Mouse (Mus musculus) liver, embryonic 14.5 days (tissue): ENCODE measurements around the gene Kif5c. TPM values are rescaled to one million over a fixed set of nuclear protein-coding genes. Genes with fewer than 3 reads are reported as not detected.
A peak's percentile ranks its signal among the peaks of the same experiment; 100 is the strongest.

Experiments used
- ATAC-seq: fragments of 200-750 bp; cut with Nextera tagmentation; 2 replicates; pipeline ENCODE4 v1.8.0; 2017; ENCODE audit warnings: moderate number of reproducible peaks, mild to moderate bottlenecking, moderate library complexity; ENCODE audit not compliant: insufficient read depth
- DNase-seq, 3 experiments: peaks; one replicate each; pipeline ENCODE4 v3.0.0-alpha.2; 2012 to 2013; ENCODE audit warnings: low read depth in 3 of 3, low spot score in 3 of 3
- H3K27ac ChIP-seq: fragments of 300-500 bp; sonication (generic); 2 replicates; pipeline ENCODE4 v1.5.1; 2014; ENCODE audit warnings: moderate library complexity, mild to moderate bottlenecking, control low read depth, inconsistent platforms
- H3K27me3 ChIP-seq: fragments of 300-500 bp; sonication (generic); 2 replicates; pipeline ENCODE4 v1.6.1; 2014; ENCODE audit warnings: mild to moderate bottlenecking, low read length, moderate library complexity; ENCODE audit not compliant: control insufficient read depth, insufficient read depth
- H3K36me3 ChIP-seq: fragments of 300-500 bp; sonication (generic); replicated peaks from 2 replicates; pipeline ENCODE4 v1.6.1; 2014; ENCODE audit warnings: low read depth; ENCODE audit not compliant: control insufficient read depth, insufficient read depth
- H3K4me1 ChIP-seq, 2 experiments: fragments of 200-500 bp in 1 of 2; fragments of 300-500 bp in 1 of 2; sonication (generic) in 1 of 2; replicated peaks; 2 replicates each; pipeline ENCODE4 v1.6.1; 2012 to 2014; ENCODE audit warnings: antibody characterized with exemption in 1 of 2, inconsistent platforms in 1 of 2, low read length in 1 of 2; ENCODE audit not compliant: control insufficient read depth in 2 of 2, insufficient read depth in 2 of 2
- H3K4me2 ChIP-seq: fragments of 300-500 bp; sonication (generic); 2 replicates; pipeline ENCODE4 v1.6.1; 2014; ENCODE audit warnings: low read depth, mild to moderate bottlenecking, control low read depth, moderate library complexity
- H3K4me3 ChIP-seq, 2 experiments: fragments of 200-500 bp in 1 of 2; fragments of 300-500 bp in 1 of 2; sonication (generic) in 1 of 2; 2 replicates each; pipeline ENCODE4 v1.5.1; 2012 to 2014; ENCODE audit warnings: low read depth in 2 of 2, low read length in 2 of 2, mild to moderate bottlenecking in 2 of 2, control low read depth in 1 of 2, inconsistent platforms in 1 of 2, moderate library complexity in 1 of 2; ENCODE audit not compliant: insufficient read depth in 1 of 2
- H3K9ac ChIP-seq: fragments of 300-500 bp; sonication (generic); replicated peaks from 2 replicates; pipeline ENCODE4 v1.6.1; 2014; ENCODE audit warnings: mild to moderate bottlenecking, control low read depth, moderate library complexity
- H3K9me3 ChIP-seq: fragments of 300-500 bp; sonication (generic); 2 replicates; pipeline ENCODE4 v1.6.1; 2016; ENCODE audit warnings: low read length, mixed read lengths; ENCODE audit not compliant: control insufficient read depth
- CTCF ChIP-seq: IDR thresholded peaks from 2 replicates; pipeline ENCODE4 v1.5.1; 2016; ENCODE audit warnings: antibody characterized with exemption, low read depth, control low read depth
- EP300 ChIP-seq: IDR thresholded peaks from 2 replicates; pipeline ENCODE4 v1.6.1; 2016; ENCODE audit warnings: antibody characterized with exemption, low read depth
- whole genome bisulfite sequencing: fragments of 180-500 bp; shearing (Covaris S2); extraction: QIAGEN DNeasy Blood & Tissue Kit; methylation state at CpG from one replicate; pipeline ENCODE4 v1.1.7; 2014; ENCODE audit not compliant: insufficient replicate concordance; 5-methylcytosine and 5-hydroxymethylcytosine counted together
- polyA plus RNA-seq, 2 experiments: library from polyadenylated mRNA; depleted of rRNA in 1 of 2; stranded (reverse) in 1 of 2; unstranded in 1 of 2; fragments of >200 nt; fragmentation: Nextera tagmentation in 1 of 2; extraction: Ambion mirVana in 1 of 2; gene quantifications; 2 replicates each; pipeline versions ENCODE4 v1.2.1 to v1.2.3; 2012 to 2014

Kif5c gene
- polyA plus RNA-seq, 2 experiments, result 0.10 to 0.17 TPM

- Histone ChIP-seq H3K9ac (no peak overlapping the region), H3K9me3 (no peaks in the 10 kb centered on the region), H3K4me3 (peak overlapping the region in 1 of 2 experiments; percentile 10; a peak in 1 of 4 replicates), H3K4me2 (peak overlapping the region; percentile 68), H3K27ac (no peak overlapping the region), H3K36me3 (no peaks in the 10 kb centered on the region), H3K4me1 (peaks cover 16 to 17% of the 10 kb centered on the region in 2 experiments), H3K27me3 (no peaks in the 10 kb centered on the region)
- ATAC-seq (no peak), DNase-seq (no peak)
- 65% methylated on average over 10 of the region's 10 CpGs for WGBS
- no peak for TF ChIP-seq EP300
- no peak for TF ChIP-seq CTCF
Observed at GRCm38 (mm10) chr2:49728896-49729610, 110.0 kb downstream of the Kif5c start.

GRCm38 (mm10) chr2:49729611-49729969, 110.5 kb downstream of the Kif5c start:
- TF ChIP-seq CTCF, result no peak
- no peak for TF ChIP-seq EP300
- no peaks in the 10 kb centered on the region for H3K9me3 ChIP-seq
- H3K4me1 ChIP-seq, result peaks cover 16 to 17% of the 10 kb centered on the region in 2 experiments
- H3K9ac ChIP-seq, result peak overlapping the region; percentile 51; the same call in 1 of the 2 replicates
- no peaks in the 10 kb centered on the region for H3K27me3 ChIP-seq
- H3K4me2 ChIP-seq, result peak overlapping the region; percentile 68
- H3K36me3 ChIP-seq, result no peaks in the 10 kb centered on the region
- peak overlapping the region; percentile 72 for H3K27ac ChIP-seq
- 54% methylated on average over 2 of the region's 2 CpGs for WGBS
- DNase-seq, result no peak
- peak overlapping the region; percentile 41 to 47; a peak in 3 of 4 replicates for H3K4me3 ChIP-seq
- no peak for ATAC-seq

- H3K27ac ChIP-seq, result peak overlapping the region; percentile 72
Observed at GRCm38 (mm10) chr2:49730183-49730582, 111.1 kb downstream of the Kif5c start.

GRCm38 (mm10) chr2:49732745-49733655, 113.9 kb downstream of the Kif5c start:
- TF ChIP-seq CTCF, result no peak
- TF ChIP-seq EP300, result no peak
- Histone ChIP-seq H3K9me3 (no peaks in the 10 kb centered on the region), H3K4me3 (no peak overlapping the region), H3K36me3 (no peaks in the 10 kb centered on the region), H3K27me3 (no peaks in the 10 kb centered on the region), H3K27ac (no peak overlapping the region), H3K4me1 (peaks cover 16 to 17% of the 10 kb centered on the region in 2 experiments), H3K4me2 (peak overlapping the region; percentile 27), H3K9ac (peak overlapping the region; percentile 16; the same call in 1 of the 2 replicates)
- WGBS, result 60% methylated on average over 11 of the region's 11 CpGs
- DNase-seq (no peak), ATAC-seq (no peak)

More at GRCm38 (mm10) chr2:49730183-49730582, 111.1 kb downstream of the Kif5c start:
- Histone ChIP-seq H3K4me3 (peak overlapping the region; percentile 41 to 47), H3K27me3 (no peaks in the 10 kb centered on the region), H3K4me2 (peak overlapping the region; percentile 68), H3K9me3 (no peaks in the 10 kb centered on the region), H3K4me1 (peaks cover 16 to 17% of the 10 kb centered on the region in 2 experiments), H3K36me3 (no peaks in the 10 kb centered on the region), H3K9ac (peak overlapping the region; percentile 51)
- DNase-seq (peak; percentile 68 to 78 (median 72)), ATAC-seq (peak; percentile 98)
- 6% methylated on average over 5 of the region's 5 CpGs for WGBS
- TF ChIP-seq CTCF, result no peak
- TF ChIP-seq EP300, result peak; percentile 63

GRCm38 (mm10) chr2:49733656-49734008, 114.5 kb downstream of the Kif5c start:
- no peak for DNase-seq
- no peak overlapping the region for H3K4me3 ChIP-seq
- H3K36me3 ChIP-seq, result no peaks in the 10 kb centered on the region
- peaks cover 16 to 17% of the 10 kb centered on the region in 2 experiments for H3K4me1 ChIP-seq
- 0 out of 2 replicates have a peak, but pooled peaks have one; percentile 3 for TF ChIP-seq CTCF
- TF ChIP-seq EP300, result no peak
- H3K9ac ChIP-seq, result peak overlapping the region; percentile 16; the same call in 1 of the 2 replicates
- H3K27ac ChIP-seq, result no peak overlapping the region
- H3K9me3 ChIP-seq, result no peaks in the 10 kb centered on the region
- no peak for ATAC-seq
- WGBS, result 44% methylated on average over 7 of the region's 7 CpGs
- peak overlapping the region; percentile 27 for H3K4me2 ChIP-seq
- no peaks in the 10 kb centered on the region for H3K27me3 ChIP-seq
